Mouse (Mus musculus): ENCODE data around the gene Tubgcp6. TPM values are rescaled to one million over a fixed set of nuclear protein-coding genes. Genes with fewer than 3 reads are reported as not detected.
A peak's percentile ranks its signal among the peaks of the same experiment; 100 is the strongest.

The Tubgcp6 gene
- polyA plus RNA-seq, 2 experiments from 2014 or later, result 12.6 to 13.2 TPM

- no peak for ATAC-seq
Measured at GRCm38 (mm10) chr15:89100823-89101222, 22.1 kb downstream of the Tubgcp6 start.

DNA sequence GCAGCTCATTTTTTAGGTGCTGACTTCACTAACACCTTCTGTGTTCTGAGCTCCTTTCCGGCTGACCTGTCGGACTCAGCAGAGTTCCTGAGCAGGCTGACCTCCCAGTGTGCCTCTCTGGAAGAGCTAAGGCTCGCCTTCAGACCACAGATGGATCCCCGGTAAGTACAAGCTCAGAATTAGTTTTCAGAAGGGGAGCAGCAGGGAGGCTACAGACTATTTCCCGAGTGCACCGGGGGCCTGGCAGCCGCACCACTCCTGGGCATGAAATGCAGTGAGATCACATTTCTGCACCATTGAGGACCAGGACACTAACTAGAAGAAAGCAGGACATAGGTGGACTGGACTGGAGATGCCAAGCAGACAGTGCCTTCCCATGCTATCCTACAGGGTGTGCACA lies 24.3 kb downstream of the Tubgcp6 start:
- ATAC-seq, result no peak

DNA sequence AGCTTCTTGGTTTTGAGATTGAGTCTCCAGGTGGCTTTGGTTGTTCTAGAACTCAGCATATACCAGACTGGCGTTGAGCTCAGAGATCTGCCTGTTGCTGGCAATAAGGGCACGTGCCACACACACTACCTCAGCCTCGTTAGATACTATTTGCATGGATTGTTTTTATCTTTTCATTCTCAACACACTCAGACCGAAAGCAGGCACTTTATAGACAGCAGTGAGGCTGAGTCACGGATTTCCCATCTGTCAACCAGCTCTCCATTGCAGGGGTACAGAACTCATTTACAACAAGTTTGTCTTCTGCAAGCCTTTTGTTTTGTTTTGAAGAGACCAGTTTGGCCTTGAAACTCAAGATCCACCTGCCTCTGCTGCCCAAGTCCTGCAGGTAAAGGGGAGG lies 25.5 kb downstream of the Tubgcp6 start:
- no peak for ATAC-seq

DNA sequence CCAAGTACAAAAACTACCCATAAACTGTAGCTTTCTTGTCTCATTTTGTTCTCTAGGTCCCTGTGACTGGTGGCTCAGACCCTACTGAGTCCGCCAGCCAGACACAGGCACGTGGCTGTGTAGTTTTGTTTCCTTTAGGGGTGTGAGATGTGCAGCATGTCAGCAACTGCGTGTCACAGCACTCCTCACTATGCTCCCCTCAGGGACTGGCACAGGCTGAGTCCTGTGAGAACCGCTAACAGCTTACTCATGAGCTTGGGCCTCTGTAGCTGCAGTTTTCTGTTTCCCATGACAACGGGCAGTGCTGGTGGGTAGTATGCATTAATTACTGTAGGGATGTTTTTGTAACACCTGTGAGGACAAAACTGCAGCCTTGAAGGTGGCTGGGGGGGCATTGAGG lies 30.7 kb downstream of the Tubgcp6 start:
- ATAC-seq, result no peak

- no peak for ATAC-seq
Measured at GRCm38 (mm10) chr15:89090662-89091061, 32.2 kb downstream of the Tubgcp6 start.

- ATAC-seq, result no peak
Measured at GRCm38 (mm10) chr15:89089248-89090051, 33.5 kb downstream of the Tubgcp6 start.

GRCm38 (mm10) chr15:89088607-89089247 lies 34.2 kb downstream of the Tubgcp6 start, which contains the start of gene Selenoo:
TSS of gene Selenoo (plus strand) at chr15:89089084.
- peak; percentile 95 for ATAC-seq

DNA sequence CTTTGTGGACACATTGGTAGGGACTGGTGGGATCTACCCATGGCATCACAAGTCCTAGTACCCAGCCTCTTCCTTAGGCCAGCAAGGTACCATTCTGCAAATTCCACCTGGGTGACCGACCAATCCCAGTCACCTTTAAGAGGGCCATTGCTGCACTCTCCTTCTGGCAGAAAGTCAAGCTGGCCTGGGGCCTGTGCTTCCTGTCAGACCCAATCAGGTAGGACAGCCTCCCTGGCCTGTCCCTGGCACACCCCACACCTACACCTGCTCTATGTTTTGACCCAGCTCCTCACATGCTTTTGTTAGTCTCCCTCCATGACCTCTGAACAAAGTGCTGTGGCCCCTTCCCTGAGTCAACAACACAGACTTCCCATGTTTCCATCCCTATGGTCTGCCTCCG lies 38.1 kb downstream of the Tubgcp6 start:
- ATAC-seq, result no peak

GRCm38 (mm10) chr15:89083906-89084305 lies 39.0 kb downstream of the Tubgcp6 start:
- ATAC-seq, result no peak

DNA sequence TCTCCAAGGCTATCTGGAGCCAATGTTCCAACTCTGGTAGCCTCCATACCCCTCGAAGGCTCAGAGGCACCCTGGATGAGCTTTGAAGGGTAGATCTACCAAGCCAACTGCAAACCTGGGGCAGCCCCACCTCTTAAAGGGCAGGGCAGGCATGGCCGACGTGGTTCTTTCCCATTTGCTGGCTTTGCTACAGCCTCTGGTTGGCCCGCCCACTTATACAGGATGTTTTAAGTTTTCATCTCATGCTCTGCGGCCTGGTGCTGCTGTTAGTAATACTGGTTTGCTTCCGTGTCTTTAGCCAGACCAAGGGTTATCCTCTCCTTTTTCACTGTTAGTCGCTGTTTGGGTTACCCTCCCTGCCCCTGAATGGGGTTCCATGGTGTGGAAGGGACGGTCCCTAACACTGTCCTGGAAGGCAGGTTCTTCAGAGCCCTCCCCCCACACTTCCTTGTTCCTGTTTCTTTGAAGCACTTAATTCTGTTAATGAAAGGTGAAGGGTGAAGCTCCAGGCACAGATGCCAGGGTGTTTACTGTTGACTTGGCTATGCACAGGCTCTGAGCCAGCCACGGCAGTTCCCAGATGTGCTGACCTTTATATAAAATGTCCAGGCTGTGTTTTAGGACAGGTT lies 44.6 kb downstream of the Tubgcp6 start:
- ATAC-seq, result peak; percentile 90

GRCm38 (mm10) chr15:89076156-89076731 lies 46.7 kb downstream of the Tubgcp6 start:
- no peak for ATAC-seq

DNA sequence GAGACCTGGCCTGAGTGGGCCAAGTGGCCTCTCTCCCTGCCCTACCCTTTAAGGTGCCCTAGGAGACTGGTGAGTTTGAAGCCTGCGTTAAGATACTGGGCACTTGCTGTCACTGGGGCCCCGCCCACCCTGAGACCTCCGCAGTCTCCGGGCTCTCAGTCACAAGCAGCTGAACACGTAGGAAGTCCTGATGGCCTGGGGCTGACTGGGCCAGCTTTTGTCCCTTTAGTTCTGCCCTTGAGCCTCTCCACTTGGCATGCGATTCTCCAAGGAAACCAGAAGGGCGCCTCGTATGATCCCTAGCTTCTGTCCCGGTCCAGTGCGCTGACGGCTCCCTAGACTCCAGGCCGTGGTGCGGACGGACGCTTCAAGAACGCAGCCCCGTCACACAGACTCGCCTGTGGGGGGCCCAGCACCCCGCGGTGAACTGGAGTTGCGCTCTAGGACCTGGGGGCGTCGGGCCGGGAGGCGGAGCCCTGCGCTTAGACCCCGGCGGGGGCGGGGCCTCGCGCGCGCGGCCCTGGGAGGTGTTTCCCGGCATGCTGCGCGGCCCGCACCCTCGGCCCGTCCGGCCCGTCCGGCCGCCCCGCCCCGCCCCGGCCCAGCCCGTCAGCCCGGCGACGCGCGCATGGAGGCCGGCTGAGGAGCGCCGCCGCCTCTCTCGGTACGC lies 47.3 kb downstream of the Tubgcp6 start:
- peak; percentile 52 for ATAC-seq

- no peak for ATAC-seq
Measured at GRCm38 (mm10) chr15:89074613-89075477, 48.1 kb downstream of the Tubgcp6 start, which contains the start of gene Trabd. TSS of gene Trabd (plus strand) at chr15:89075124.

DNA sequence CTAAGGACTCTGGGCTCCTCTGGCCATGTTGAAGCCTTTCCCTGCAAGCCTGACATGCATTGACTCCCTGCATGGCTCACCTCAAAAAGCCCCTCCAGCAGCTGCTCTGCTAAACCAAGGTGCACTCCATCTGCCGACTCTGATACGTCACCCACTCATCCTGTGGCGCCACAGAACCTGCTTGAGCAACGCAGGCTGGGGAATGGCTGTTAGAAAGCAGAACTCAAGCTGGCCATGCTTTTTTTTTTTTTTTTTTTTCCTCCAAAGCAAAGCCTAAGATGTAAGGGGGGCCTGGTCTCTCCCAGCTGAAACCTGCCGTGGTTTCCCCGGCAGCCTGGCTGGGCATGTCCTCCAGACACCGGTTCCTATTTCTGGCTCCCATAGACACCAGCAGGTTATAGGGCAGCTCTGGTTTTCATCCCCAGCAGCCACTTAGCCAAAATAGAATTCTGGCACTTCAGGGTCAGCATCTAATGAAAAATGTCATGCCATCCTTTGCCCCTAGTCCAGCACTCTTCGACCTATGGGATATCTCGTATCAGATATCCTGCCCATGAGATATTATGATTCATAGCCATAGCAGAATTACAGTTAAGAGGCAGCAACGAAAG lies 48.8 kb downstream of the Tubgcp6 start:
- ATAC-seq, result no peak

DNA sequence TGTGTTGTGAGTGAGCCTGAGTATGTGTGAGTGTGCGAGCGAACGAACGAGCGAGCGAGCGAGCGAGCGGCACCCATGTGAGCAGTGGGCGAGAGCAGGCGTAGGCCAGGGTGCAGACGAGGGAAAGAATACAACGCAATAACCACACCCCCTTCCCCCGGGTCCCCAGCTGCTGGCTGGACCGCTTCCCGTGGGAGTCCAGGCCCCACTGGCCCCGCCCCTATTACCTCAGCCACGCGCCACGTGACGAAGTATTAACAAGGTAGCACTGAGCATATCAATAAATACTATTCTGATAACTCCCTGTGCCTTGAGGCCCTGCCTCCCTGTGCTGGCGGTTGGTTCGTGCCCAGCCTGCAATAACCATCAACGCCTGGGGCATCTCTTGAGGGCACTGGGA lies 52.3 kb downstream of the Tubgcp6 start:
- ATAC-seq, result no peak

- ATAC-seq, result no peak
Measured at GRCm38 (mm10) chr15:89069336-89069840, 53.5 kb downstream of the Tubgcp6 start.

DNA sequence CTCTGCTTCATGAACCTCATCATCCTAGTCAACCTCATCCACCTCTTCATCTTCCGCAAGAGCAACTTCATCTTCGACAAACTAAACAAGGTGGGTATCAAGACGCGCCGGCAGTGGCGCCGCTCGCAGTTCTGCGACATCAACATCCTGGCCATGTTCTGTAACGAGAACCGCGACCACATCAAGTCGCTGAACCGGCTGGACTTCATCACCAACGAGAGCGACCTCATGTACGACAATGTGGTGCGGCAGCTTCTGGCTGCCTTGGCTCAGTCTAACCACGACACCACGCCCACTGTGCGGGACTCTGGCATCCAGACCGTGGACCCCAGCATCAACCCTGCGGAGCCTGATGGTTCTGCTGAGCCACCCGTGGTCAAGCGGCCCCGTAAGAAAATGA lies 54.7 kb downstream of the Tubgcp6 start:
- ATAC-seq, result no peak

DNA sequence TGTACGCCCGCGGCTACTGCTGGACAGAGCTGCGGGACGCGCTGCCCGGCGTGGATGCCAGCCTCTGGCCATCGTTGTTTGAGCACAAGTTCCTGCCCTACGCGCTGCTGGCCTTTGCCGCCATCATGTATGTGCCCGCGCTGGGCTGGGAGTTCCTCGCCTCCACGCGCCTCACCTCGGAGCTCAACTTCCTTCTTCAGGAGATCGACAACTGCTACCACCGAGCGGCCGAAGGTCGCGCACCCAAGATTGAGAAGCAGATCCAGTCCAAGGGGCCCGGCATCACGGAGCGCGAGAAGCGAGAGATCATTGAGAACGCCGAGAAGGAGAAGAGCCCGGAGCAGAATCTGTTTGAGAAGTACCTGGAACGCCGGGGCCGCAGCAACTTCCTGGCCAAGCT lies 55.3 kb downstream of the Tubgcp6 start:
- no peak for ATAC-seq

DNA sequence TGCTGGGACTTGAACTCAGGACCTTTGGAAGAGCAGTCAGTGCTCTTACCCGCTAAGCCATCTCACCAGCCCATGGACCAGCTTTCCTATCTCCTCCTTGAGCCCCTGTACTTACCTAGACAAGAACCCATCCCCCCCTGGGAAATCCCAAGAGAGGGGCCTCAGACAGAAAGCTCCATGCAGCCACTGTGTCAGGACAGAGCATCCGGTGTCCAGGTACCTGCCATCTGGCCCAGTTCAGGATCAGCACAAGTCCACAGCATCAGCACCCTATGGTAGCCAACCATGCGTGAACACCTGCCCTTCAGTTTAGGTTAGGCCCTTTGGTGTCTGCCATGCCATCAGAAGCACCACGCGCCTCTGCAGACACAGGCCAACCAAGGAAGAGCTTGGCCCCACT lies 58.0 kb downstream of the Tubgcp6 start:
- ATAC-seq, result no peak

- no peak for ATAC-seq
Measured at GRCm38 (mm10) chr15:89063536-89063935, 59.4 kb downstream of the Tubgcp6 start.

DNA sequence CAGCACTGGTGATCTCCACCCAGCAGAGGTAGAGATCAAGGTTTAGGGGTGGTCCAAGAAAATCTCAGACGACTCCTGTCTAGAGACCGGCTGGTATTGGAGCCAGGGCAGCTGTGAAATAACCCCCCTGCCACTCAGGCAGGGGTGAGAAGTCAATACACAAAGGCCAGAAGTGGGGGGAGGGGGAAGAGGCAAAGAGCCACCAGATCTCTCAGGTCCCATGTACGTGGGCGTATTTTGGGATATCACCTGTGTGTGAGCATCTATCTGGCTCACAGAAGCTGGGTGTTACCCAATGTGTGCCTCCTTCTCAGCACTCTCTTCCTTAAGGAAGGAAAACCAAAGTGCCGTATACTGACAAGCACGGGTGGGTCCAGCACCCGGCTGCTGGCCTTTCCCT lies 59.9 kb downstream of the Tubgcp6 start:
- ATAC-seq, result no peak
